Mouse (Mus musculus): ENCODE results near the gene Fgd1. TPM values are rescaled to one million over a fixed set of nuclear protein-coding genes. Genes with fewer than 3 reads are reported as not detected.

Fgd1 gene
- polyA plus RNA-seq, 1 experiment = 47.7 TPM

DNA sequence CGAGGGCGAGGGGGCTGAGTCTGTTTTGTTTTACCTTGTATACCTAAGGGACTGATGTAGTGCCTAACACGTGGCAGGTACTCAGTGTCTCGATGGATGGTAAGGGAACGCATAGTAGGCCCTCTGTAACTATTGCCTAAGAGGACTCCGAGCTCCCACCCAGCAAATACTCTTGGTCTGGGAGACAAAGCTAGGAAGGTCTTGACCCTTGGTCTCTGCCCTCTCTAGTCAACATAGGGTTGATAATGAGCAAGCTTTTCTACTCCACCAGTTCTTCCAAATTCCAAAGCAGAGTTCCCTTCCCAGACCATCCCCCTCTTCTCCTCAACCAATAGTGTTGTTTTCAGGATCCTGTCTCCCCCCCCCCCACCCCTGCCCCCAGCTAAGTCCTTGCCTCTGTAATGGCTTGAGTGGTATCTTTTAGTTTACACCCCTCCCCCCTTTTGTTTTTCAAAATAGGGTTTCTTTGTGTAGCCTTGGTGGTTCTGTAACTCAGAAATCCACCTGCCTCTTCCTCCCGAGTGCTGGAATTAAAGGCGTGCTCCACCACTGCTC is 3.8 kb downstream of the Fgd1 start:
- no peak for TF ChIP-seq POLR2A (IDR thresholded peaks at IDR 0.05; ENCODE audit: borderline replicate concordance, extremely low read depth, insufficient read depth, insufficient read length, poor library complexity, severe bottlenecking)
- TF ChIP-seq CTCF (IDR thresholded peaks at IDR 0.05; ENCODE audit: borderline replicate concordance, extremely low read depth, insufficient read depth, insufficient read length) = no peak
- no peak for DNase-seq (ENCODE audit: low read depth)

DNA sequence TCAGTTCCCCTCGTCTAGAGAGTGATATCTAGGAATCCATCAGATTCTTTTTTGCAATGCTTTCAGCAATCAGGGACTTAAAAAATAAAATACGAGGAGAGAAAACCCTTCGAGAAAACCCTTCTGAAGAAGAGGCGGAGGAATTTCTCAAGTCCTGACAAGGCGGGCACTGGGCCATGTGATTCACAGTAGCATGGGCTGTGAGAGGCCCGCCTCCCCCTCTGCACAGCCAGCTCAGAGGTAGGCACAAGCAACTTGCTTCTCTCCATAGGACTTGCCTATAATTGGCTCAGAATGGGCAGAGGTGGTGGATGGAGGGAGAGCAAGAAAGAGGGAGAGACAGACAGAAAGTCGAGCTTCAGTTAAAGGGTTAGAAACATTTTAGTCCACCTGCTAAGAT is 4.4 kb downstream of the Fgd1 start:
- no peak for TF ChIP-seq POLR2A (IDR thresholded peaks at IDR 0.05; ENCODE audit: borderline replicate concordance, extremely low read depth, insufficient read depth, insufficient read length, poor library complexity, severe bottlenecking)
- peak; percentile 29 for DNase-seq (ENCODE audit: low read depth)

DNA sequence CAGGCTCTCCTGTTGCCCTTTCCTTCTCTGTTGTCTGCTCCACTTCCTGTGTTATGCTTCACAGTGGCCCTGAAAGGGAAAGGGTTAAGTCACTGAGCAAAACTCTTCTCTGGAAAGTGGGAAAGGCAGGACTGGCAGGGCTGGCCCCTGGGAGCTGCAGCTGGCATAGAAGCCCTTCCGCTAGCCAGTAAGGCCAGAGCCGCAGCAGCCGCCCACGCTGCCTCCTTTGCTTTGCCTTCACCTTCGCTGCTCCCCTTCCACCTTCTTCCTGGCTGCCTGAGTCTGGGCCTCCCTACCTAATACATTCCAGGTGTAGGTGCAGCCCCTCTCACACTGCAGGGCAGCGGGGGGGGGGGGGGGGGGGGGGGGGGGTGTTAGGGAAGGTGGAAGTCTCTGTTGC is 8.5 kb downstream of the Fgd1 start:
- peak; percentile 1 for DNase-seq (ENCODE audit: low read depth)
- TF ChIP-seq CTCF (IDR thresholded peaks at IDR 0.05; ENCODE audit: borderline replicate concordance, extremely low read depth, insufficient read depth, insufficient read length) = no peak
- no peak for TF ChIP-seq POLR2A (IDR thresholded peaks at IDR 0.05; ENCODE audit: borderline replicate concordance, extremely low read depth, insufficient read depth, insufficient read length, poor library complexity, severe bottlenecking)

DNA sequence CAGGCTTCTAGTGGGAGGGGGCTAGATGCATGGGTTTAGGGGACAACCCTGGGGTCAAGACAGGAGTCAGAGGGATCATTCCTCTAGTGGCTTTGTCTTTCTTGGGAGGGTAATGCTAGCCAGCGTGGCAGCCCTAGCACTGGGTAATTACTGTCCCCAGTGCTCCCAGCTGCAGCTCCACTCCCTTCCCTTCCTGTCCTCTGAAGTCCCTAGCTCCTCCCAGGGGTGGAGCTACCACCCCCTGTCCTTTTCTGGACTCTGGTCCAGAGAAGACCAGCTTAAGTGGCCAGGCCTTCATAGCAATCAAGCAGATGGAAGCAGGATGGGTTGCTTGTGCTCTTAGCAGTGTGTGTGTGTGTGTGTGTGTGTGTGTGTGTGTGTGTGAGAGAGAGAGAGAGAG is 9.6 kb downstream of the Fgd1 start:
- TF ChIP-seq POLR2A (IDR thresholded peaks at IDR 0.05; ENCODE audit: borderline replicate concordance, extremely low read depth, insufficient read depth, insufficient read length, poor library complexity, severe bottlenecking) = no peak
- no peak for TF ChIP-seq CTCF (IDR thresholded peaks at IDR 0.05; ENCODE audit: borderline replicate concordance, extremely low read depth, insufficient read depth, insufficient read length)
- DNase-seq (ENCODE audit: low read depth) = peak; percentile 8

DNA sequence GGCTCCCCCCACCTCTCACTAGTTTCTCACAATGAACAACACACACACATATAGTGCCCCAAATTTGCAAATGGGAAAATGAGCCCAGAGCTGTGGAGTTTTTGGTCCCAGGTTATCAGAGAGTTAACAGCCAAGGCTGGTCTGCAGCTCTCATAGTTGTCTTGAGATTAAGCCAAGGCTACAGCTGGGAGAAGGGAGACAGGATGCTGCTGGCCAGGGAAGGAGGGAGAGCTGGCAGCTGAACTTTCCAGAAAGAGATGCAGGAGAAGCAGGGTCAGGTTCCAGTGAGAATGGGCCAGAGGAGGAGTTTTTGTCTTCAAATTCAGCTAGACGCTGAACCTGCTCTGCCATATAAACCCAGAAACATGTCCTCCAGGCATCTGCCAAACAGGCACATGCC is 13.4 kb downstream of the Fgd1 start:
- DNase-seq (ENCODE audit: low read depth) = no peak
- TF ChIP-seq POLR2A (IDR thresholded peaks at IDR 0.05; ENCODE audit: borderline replicate concordance, extremely low read depth, insufficient read depth, insufficient read length, poor library complexity, severe bottlenecking) (no peak), CTCF (IDR thresholded peaks at IDR 0.05; ENCODE audit: borderline replicate concordance, extremely low read depth, insufficient read depth, insufficient read length) (no peak)

DNA sequence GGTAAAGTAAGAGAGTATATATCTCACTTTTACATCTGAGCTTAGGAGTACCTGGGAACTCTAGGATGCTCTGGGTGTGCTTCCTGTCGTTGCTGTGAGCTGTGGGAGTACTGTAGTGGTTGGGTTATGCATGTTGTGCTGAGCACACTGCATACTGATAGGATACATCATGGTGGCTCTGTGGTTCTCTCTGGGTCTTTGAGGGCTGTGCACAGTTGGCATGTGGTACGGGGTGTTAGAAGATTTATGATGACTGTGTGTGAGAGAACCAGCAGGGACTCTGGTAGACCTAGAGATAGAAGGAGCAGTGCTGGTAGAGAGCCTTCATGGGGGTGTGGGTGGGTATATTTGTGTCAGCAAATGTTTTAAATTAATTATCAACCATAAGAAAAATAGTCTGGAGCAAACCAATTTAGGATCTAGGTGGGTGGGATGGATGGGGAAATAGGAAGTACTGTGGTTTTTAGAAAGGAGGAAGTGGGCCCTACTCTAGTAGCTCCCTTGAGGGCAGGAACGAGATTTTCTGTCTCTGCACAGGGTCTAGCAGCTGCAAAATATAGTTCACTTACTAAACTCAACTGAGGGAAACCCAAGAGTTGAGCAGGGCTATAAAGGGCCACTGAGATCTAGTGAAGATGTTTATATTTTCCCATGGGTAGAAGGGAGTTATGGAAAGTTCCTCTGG is 15.8 kb downstream of the Fgd1 start:
- DNase-seq (ENCODE audit: low read depth) = no peak
- TF ChIP-seq POLR2A (IDR thresholded peaks at IDR 0.05; ENCODE audit: borderline replicate concordance, extremely low read depth, insufficient read depth, insufficient read length, poor library complexity, severe bottlenecking) (no peak), CTCF (IDR thresholded peaks at IDR 0.05; ENCODE audit: borderline replicate concordance, extremely low read depth, insufficient read depth, insufficient read length) (no peak)

DNA sequence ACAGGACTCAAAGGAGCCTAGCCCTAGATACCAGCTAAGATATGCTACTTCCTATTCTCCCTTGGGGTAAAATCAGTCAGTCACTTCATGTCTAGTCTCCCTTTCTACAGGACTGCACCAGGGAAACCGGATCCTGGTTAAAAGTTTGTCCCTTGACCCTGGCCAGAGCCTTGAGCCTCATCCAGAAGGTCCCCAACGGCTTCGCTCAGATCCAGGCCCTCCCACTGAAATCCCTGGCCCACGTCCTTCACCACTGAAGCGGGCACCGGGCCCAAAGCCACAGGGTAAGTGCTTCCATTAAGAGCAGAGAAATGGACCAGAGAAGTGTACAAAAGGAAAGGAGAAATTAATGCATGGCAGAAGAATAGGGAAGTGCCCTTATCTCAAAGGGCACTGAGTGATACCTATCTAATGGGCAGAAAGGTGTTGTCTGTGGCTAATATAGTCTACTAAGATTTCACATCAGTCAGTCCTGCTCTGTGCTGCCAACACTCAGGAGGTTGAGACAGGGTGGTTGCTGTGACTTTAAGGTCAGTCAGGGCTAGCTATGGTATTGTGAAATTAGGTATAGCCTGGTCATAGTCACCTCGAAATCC is 20.2 kb downstream of the Fgd1 start:
- DNase-seq (ENCODE audit: low read depth) = no peak
- TF ChIP-seq CTCF (IDR thresholded peaks at IDR 0.05; ENCODE audit: borderline replicate concordance, extremely low read depth, insufficient read depth, insufficient read length) (no peak), POLR2A (IDR thresholded peaks at IDR 0.05; ENCODE audit: borderline replicate concordance, extremely low read depth, insufficient read depth, insufficient read length, poor library complexity, severe bottlenecking) (no peak)

DNA sequence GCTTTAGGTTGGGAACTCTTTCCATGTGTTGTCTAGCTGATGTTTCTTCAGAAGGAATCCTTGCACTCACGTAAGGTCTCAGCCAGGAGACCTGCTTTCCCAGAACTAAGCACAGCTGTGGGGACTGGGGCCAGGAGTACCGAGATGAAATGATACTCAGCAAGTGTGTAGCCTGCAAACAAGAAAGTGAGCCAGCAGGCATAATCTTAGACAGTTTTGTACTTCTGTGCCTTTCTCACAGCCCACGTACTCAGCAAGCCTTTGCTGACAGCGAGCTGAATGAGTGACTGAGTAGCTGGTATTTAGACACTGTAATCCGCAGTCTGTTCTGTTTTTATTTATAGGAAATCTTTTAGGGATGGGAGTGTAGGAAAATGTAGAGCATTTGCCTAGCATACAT is 21.9 kb downstream of the Fgd1 start:
- no peak for TF ChIP-seq CTCF (IDR thresholded peaks at IDR 0.05; ENCODE audit: borderline replicate concordance, extremely low read depth, insufficient read depth, insufficient read length)
- TF ChIP-seq POLR2A (IDR thresholded peaks at IDR 0.05; ENCODE audit: borderline replicate concordance, extremely low read depth, insufficient read depth, insufficient read length, poor library complexity, severe bottlenecking) = no peak
- no peak for DNase-seq (ENCODE audit: low read depth)

DNA sequence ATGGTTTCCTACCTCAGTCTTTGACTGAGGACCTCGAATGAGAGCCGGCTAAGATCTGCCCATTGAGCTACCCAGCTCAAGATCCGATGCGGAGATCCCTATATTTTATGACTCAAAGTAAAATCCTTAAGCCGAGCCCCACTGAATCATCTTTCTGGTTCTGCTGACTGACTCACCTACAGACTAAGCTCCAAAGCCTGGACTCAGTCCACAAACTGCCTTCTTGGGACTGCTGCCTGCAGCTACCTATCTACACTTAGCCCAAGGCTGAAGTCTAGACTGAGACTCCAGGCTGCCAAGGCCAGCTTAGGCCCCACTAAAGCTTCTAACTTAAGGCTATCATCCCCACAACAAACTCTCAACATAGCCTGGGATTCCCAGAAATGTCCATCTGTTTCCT is 30.1 kb downstream of the Fgd1 start:
- TF ChIP-seq POLR2A (IDR thresholded peaks at IDR 0.05; ENCODE audit: borderline replicate concordance, extremely low read depth, insufficient read depth, insufficient read length, poor library complexity, severe bottlenecking) (no peak), CTCF (IDR thresholded peaks at IDR 0.05; ENCODE audit: borderline replicate concordance, extremely low read depth, insufficient read depth, insufficient read length) (no peak)
- DNase-seq (ENCODE audit: low read depth) = no peak

DNA sequence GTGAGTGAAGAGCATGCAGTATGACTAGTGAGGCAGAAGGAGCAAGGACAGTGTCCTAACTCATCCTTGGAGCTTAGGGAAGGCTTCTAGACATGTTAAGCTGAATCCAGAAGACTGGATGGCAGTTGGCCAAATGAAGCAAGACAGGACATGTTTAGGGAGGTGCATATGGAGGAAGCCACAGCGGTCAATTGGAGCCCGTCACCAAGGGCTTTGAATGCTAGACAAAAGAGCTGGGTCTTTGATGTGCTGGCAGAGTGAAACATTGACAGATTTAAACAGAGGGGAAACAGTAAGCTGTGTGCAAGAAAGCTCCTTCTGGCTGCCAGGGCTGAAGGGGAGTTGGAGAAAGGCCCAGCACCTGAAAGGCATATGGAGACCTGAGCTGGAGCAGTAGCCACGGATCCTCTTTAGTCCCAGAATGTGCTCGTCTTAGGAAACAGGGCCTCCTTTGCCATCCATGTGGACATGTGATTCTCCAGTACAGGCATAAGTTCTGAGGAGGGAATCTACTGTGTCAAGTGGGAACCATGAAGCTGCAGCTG is 31.1 kb downstream of the Fgd1 start:
- TF ChIP-seq CTCF (IDR thresholded peaks at IDR 0.05; ENCODE audit: borderline replicate concordance, extremely low read depth, insufficient read depth, insufficient read length) = no peak
- no peak for TF ChIP-seq POLR2A (IDR thresholded peaks at IDR 0.05; ENCODE audit: borderline replicate concordance, extremely low read depth, insufficient read depth, insufficient read length, poor library complexity, severe bottlenecking)

DNA sequence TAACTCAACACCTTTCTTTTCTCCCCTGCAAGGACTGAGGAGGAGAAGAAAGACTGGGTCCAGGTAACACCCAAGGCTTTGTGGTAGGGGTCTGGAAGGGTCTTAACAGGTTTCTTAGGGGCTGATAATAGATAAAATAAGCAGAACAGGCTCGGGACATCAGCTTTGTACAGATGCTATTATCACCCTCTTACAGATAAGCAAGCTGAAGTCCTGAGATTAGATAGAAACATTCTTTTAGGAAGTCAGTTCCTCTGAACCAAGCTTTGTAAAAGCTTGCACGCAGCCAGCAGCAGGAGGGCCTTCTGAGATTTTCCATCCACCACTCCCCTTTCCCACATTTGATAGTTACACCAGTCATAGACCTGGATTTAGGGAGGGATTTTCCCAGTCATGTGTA is 39.6 kb downstream of the Fgd1 start:
- DNase-seq (ENCODE audit: low read depth) = no peak
- TF ChIP-seq CTCF (IDR thresholded peaks at IDR 0.05; ENCODE audit: borderline replicate concordance, extremely low read depth, insufficient read depth, insufficient read length) (no peak), POLR2A (IDR thresholded peaks at IDR 0.05; ENCODE audit: borderline replicate concordance, extremely low read depth, insufficient read depth, insufficient read length, poor library complexity, severe bottlenecking) (no peak)

More for the DNA sequence above, 31.1 kb downstream of the Fgd1 start:
- DNase-seq (ENCODE audit: low read depth) = peak; percentile 71

DNA sequence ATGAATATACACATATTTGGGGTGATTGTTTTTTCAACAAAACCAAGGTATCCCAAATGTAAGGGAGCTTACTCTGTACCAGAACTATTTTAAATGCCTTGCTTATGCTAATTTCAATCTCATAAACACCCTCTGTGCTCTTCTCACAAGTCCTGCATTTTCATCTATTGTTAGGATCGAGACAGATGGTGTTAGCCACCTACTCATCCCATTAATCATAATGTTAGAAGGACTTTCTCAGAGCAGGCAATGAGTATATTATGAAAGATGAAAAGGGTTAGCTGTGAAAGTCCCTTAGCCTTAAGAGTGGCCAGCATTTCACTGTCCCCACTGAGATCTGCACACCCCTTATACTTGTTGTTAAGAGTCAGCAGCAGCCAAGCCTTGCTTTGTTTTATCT is 41.5 kb downstream of the Fgd1 start:
- DNase-seq (ENCODE audit: low read depth) = no peak
- TF ChIP-seq CTCF (IDR thresholded peaks at IDR 0.05; ENCODE audit: borderline replicate concordance, extremely low read depth, insufficient read depth, insufficient read length) (no peak), POLR2A (IDR thresholded peaks at IDR 0.05; ENCODE audit: borderline replicate concordance, extremely low read depth, insufficient read depth, insufficient read length, poor library complexity, severe bottlenecking) (no peak)

Data from brain, embryonic 14.5 days (tissue).